Mouse (Mus musculus) yolk sac, embryonic 10.5 days (tissue): ENCODE data around the gene Gna12.

Experiments used
- DNase-seq: peaks from one replicate; pipeline ENCODE4 v3.0.0-alpha.2; 2017; ENCODE audit warnings: low spot score

Gna12 gene

GRCm38 (mm10) chr5:140827413-140827812 is 2.8 kb downstream of the Gna12 start:
- no peak for DNase-seq

- no peak for DNase-seq
Measured at GRCm38 (mm10) chr5:140826796-140827195, 3.4 kb downstream of the Gna12 start.

- no peak for DNase-seq
Measured at GRCm38 (mm10) chr5:140826118-140826517, 4.1 kb downstream of the Gna12 start.

GRCm38 (mm10) chr5:140824126-140824525 is 6.1 kb downstream of the Gna12 start:
- DNase-seq, result no peak

- DNase-seq, result peak; percentile 79
Measured at GRCm38 (mm10) chr5:140823386-140823785, 6.8 kb downstream of the Gna12 start.

DNA sequence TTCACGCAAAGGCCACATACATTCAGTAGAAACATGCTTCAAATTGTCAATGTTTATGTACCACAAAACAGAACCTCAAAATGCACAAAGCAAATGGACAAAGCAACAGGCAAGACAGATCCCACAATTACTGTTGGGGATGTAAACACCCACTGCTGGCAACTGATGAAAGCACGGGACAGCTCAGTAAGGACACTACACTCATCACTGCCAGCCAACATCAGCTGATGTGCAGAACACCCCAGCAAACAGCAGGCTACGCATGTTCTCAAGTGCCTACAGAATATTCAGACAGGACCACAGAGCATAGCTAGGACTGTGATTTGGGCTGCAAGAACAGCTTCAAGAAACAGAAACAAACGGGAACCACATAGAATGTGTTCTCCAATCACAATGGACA is 8.3 kb downstream of the Gna12 start:
- no peak for DNase-seq

GRCm38 (mm10) chr5:140820539-140820938 is 9.7 kb downstream of the Gna12 start:
- DNase-seq, result no peak

GRCm38 (mm10) chr5:140819594-140819993 is 10.6 kb downstream of the Gna12 start:
- DNase-seq, result no peak

GRCm38 (mm10) chr5:140818482-140819076 is 11.7 kb downstream of the Gna12 start:
- DNase-seq, result no peak

GRCm38 (mm10) chr5:140816950-140817568 is 13.2 kb downstream of the Gna12 start:
- peak; percentile 35 for DNase-seq

- peak; percentile 48 for DNase-seq
Measured at GRCm38 (mm10) chr5:140816008-140816407, 14.2 kb downstream of the Gna12 start.

DNA sequence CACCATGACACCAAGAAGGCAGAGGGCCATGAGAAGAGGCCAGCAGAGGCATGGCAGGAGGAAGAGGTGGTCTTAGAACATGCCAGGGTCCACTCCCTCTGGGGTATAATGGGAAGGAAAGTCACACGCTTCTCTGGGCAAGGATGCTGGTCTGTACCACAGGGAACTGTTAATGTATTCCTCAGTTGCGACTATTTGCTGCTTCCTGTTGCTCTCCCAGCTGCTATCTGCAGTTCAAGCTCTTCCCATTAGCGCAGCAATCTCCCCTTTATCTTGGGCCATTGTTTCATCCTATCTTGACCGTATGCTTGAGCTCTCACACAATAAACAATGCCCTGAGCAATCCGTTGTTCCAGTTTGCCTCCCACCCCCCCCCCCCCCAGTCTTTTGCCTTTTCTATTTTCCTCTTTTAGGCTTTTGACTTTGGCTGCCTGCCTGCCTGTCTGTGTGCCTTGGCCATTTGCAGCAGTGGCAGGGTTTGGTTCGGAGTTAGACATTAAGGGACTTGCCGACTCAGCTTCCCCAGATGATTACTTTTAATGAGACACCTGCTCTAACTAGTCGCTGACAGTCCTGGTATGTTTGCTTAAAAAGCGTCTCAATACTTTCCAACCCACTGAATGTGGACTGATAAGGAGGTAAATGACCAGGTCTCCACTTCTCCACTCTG is 15.0 kb downstream of the Gna12 start:
- DNase-seq, result peak; percentile 72

DNA sequence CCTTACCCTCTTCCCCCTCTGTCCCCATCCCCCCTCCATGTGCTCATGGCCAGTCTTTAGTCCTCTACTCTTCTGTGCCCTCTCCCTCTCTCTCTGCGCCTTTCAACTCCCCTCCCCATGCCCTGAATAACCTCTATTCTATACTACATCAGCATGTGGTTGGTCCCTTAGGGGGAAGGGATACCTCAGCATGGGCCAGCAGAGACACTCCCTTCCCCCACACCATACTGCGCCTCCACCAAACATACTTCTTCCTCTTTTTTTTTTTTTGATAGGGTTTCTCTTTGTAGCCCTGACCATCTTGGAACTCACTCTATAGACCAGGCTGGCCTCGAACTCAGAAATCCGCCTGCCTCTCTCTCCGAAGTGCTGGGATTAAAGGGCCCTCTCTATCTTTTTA is 15.8 kb downstream of the Gna12 start:
- DNase-seq, result no peak

- no peak for DNase-seq
Measured at GRCm38 (mm10) chr5:140812699-140813098, 17.5 kb downstream of the Gna12 start.

DNA sequence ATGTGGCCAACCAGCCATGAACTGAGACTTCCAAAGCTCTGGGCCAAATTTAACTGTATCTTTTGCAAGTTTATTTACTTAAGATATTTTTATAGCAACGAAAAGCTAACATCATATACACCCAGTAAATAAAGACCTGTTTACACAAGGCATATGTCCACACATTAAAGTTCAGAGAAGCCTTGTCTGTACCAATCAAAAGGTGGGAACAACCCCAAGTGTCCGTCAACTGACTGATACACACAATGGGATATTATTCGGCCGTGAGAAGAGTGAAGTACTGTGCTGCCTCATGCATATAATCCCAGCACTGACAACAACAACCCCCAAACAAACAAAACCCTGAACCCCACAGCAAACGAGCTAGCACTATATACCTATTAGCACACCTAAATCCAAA is 18.2 kb downstream of the Gna12 start:
- no peak for DNase-seq

- no peak for DNase-seq
Measured at GRCm38 (mm10) chr5:140811390-140811789, 18.8 kb downstream of the Gna12 start.

GRCm38 (mm10) chr5:140806939-140807338 is 23.3 kb downstream of the Gna12 start:
- no peak for DNase-seq

DNA sequence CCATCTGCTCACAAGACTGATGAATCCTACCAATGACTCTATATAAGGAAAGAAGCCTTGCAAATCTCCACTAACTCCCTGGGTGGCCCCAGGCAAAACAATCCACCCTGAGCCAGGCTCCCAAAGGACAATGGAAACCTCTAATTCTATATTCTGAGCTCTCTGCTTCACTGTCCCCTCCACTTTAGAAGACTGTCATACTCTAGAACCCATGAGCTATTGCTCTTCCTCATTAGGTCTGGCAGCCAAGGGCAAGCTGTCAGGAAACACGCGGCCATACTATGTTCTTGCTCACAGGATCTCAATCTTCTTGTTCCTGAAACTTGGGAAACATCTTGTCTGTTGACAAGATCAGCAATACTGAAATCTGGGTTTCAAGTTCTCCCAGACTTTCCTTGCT is 24.0 kb downstream of the Gna12 start:
- no peak for DNase-seq

- DNase-seq, result no peak
Measured at GRCm38 (mm10) chr5:140801782-140802181, 28.4 kb downstream of the Gna12 start.

GRCm38 (mm10) chr5:140800288-140800923 is 29.8 kb downstream of the Gna12 start:
- no peak for DNase-seq

GRCm38 (mm10) chr5:140799190-140799589 is 31.0 kb downstream of the Gna12 start:
- DNase-seq, result no peak

DNA sequence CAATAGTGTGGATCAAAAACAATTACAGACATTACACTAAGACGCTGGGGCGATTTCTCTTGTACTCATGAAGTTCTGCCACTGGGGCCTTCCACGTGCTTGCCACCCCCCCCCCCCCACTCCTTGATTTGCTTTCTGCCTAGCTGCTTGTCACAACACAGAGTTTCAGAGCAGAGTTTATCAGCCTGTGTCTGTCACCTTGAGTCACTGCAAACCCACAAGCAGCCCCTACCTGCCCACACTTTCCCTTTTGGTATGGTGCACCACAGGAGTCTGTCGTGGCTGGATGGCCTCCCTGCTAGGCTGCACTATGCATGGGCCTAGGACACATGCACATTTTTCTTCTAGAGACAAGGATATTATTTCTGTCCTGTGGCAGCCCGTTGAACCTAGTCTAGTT is 31.5 kb downstream of the Gna12 start:
- DNase-seq, result no peak

- DNase-seq, result peak; percentile 42
Measured at GRCm38 (mm10) chr5:140798158-140798557, 32.1 kb downstream of the Gna12 start.
